Mouse (Mus musculus): ENCODE measurements at regions not wholly inside any gene's neighbourhood (a gene's known extent, or its start where the extent isn't known, plus 50 kb on each side); places are given as distances from the start of the nearest gene placed in this dataset.
"Not testable (repeated sequence)": the region's sequence is repeated elsewhere in the genome, so short reads cannot be mapped to it uniquely, and the experiment has no call there.

DNA sequence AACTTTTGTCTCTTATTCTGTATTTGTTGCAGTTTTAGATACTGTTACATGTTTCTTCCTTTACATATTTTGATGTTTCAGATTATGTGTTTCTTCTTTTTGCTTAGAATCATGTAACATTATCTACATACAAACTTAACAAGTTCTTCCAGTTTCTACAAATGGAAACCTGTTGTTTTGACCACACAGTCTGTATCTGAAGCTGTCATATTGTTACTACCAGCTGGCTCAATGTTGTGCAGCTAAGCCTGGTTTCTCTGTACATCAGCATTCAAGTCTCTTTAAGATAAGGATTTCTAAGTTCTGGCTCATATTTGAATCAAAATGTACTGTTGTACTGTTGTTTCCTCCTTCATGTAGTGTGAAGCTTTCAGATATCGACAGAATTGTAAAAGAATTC, 65.4 kb upstream of the Vps41 start:
- no peak overlapping the region for H3K9ac ChIP-seq
- no peak overlapping the region for H3K27ac ChIP-seq
- H3K36me3 ChIP-seq: no peaks in the 10 kb centered on the region
- no peak overlapping the region for H3K4me3 ChIP-seq
- 91% methylated on average over 1 of the region's 1 CpGs for WGBS
- H3K4me1 ChIP-seq: no peaks in the 10 kb centered on the region
- H3K27me3 ChIP-seq: no peaks in the 10 kb centered on the region
- no peak overlapping the region for H3K4me2 ChIP-seq (replicated peaks)
- no peak for ATAC-seq (ENCODE audit: low FRiP score)
- H3K9me3 ChIP-seq (replicated peaks): no peaks in the 10 kb centered on the region

DNA sequence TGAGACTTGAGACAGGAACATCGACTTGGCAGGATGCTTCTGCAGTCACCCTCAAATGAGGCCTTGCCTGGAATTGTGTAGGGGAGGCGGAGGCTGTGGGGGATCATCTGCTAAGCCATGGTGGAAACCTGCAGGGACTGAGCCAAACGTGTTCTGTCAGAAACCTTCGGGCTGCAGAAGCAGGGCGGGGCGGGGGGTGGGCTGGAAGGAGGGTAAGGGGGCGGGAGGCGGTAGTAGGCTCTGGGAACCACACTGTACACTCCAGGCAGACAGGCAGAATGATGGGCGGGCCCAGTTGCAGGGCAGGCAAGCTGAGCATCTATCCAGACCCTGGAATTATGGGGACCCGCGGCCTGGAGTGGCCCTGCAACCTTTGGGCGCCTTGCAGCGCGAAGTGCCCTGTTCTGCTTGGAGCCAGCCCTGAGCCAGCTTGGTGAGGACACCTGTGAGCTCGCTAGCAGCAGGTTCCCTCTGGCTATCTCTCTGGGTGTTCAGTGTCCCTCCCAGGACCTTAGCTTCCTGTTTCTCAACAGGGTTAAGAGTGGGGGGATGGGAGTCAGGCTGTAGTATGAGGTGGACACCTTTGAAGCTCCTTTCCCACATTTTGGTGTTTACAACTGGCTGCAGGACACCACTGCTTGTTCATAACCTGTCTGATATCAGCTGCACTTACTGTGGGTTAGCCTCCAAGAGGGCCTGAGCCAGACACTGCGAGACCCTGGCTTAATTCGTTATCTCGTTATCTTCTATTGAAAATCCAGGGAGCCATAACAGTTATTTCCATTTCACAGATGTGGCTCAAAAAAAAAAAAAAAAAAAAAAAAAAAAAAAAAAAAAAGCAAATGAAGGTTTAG, 102.1 kb upstream of the Vps41 start:
- 23% methylated on average over 18 of the region's 18 CpGs for WGBS
- H3K4me2 ChIP-seq (replicated peaks): peak overlapping the region; percentile 39
- H3K36me3 ChIP-seq: no peaks in the 10 kb centered on the region
- H3K27me3 ChIP-seq: no peaks in the 10 kb centered on the region
- H3K9ac ChIP-seq: no peak overlapping the region
- H3K27ac ChIP-seq: no peak overlapping the region
- H3K9me3 ChIP-seq (replicated peaks): no peaks in the 10 kb centered on the region
- no peak overlapping the region for H3K4me3 ChIP-seq
- peaks cover 5% of the 10 kb centered on the region; the same call in 1 of the 2 replicates for H3K4me1 ChIP-seq
- ATAC-seq (ENCODE audit: low FRiP score): peak; percentile 82

DNA sequence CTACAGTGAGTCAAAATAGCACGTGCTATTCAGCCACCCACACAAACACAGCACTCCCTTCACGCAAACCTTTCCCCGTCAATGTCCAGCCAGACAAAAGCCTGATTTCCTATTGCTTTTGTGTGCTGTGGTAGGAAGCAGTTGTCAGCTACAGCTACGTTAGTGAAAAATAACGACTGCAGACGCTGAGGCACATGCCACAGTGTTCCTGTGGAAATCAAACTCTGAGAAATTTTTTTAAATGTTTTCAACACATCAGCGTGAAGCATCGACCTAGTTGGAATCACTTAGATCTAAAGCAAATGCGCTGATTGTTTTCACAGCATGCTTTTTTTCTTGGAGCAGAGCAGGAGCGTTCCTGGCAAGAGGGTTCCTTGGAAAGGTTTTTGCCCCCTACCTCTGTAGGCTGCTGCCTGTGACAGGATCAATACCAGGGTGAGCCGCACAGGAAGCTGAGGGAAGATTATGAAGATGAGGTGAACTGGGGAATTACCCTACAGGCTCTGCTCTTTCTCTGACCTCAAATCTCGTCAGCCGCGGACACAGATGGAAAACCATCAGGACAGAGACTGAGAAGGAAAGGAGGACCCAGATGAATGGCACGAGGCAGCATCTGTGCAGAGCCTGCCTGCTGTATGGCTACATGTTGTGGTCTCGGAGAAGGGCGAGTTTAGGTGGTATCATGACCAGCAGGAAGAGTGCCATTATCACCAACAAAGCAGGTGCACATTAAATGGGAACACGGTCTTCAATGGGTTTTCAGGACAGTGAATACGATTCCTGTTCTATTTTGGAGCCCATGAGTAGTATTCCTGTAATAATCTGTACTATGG, 136.2 kb upstream of the Vps41 start:
- no peaks in the 10 kb centered on the region for H3K36me3 ChIP-seq
- no peaks in the 10 kb centered on the region for H3K27me3 ChIP-seq
- no peak overlapping the region for H3K27ac ChIP-seq
- H3K4me1 ChIP-seq: peaks cover 4% of the 10 kb centered on the region; the same call in 1 of the 2 replicates
- peak overlapping the region; percentile 26; the same call in 1 of the 2 replicates for H3K4me2 ChIP-seq (replicated peaks)
- WGBS: 39% methylated on average over 19 of the region's 19 CpGs
- H3K9ac ChIP-seq: no peak overlapping the region; the same call in 1 of the 2 replicates
- peak; percentile 35 for ATAC-seq (ENCODE audit: low FRiP score)
- H3K9me3 ChIP-seq (replicated peaks): no peaks in the 10 kb centered on the region
- no peak overlapping the region for H3K4me3 ChIP-seq

DNA sequence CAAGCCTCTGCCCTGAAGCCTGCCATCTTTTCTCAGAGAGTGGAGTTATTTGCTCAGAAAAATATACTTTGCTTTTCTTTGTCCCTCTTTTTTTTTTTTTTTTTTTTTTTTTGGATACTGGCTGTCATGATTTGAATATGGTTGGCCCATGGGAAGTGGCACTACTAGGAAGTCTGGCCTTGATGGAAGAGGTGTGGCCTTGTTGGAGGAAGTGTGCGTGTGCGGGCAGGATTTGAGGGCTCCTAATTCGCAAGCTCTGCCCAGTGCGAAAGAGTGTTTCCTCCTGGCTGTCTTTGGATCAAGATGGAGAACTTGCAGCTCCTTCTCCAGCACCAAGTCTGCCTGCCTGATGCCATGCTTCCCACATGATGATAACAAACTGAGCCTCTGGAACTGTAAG, 141.1 kb upstream of the Vps41 start:
- Histone ChIP-seq H3K4me1 (peaks cover 6% of the 10 kb centered on the region; the same call in 1 of the 2 replicates), H3K9ac (no peak overlapping the region), H3K36me3 (no peaks in the 10 kb centered on the region), H3K4me3 (no peak overlapping the region), H3K9me3 (replicated peaks) (no peaks in the 10 kb centered on the region), H3K27ac (no peak overlapping the region), H3K4me2 (replicated peaks) (no peak overlapping the region), H3K27me3 (no peaks in the 10 kb centered on the region)
- WGBS: 65% methylated on average over 4 of the region's 4 CpGs
- ATAC-seq (ENCODE audit: low FRiP score): no peak

DNA sequence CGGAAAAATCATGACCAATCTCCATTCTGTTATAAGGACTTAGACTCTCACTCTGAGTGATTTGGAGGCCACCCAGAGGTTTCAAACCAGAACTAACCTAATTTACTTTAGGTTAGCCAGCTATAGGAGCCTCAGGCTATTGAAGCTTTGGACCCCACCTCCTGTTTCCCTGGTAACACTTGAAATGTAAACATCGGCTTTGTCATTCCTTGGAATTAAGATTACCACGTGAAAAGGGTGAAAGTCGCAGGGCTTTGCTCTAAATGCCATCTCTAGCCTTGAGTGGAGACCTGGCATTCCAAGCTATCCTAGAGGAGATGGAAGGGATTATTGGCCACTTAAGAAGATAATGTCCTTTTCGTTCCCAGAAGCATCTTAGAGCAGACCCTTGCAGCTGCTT, 141.5 kb upstream of the Vps41 start:
- ATAC-seq (ENCODE audit: low FRiP score): peak; percentile 67; the same call in 1 of the 2 replicates

DNA sequence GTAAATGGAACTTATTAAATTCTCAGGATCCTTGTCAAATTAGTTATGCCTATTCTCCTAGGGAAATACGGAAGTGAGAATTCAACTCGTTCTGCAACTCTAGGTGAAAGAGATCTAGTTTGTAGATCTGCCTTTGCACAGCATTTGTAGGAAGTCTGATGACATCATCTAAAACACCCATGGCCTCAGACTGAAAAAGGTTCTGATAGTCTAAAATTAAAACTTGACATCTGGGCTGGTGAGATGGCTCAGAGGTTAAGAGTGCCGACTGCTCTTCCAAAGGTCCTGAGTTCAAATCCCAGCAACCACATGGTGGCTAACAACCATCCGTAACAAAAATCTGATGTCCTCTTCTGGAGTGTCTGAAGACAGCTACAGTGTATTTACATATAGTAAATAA, 144.5 kb upstream of the Pou6f2 start:
- H3K4me2 ChIP-seq (replicated peaks); H3K9ac ChIP-seq; H3K4me3 ChIP-seq; H3K9me3 ChIP-seq (replicated peaks); H3K4me1 ChIP-seq; H3K27ac ChIP-seq; ATAC-seq (ENCODE audit: low FRiP score); H3K27me3 ChIP-seq; H3K36me3 ChIP-seq: not testable (repeated sequence)
- 92% methylated on average over 4 of the region's 4 CpGs for WGBS

More for the DNA sequence above, 141.5 kb upstream of the Vps41 start:
- 15% methylated on average over 5 of the region's 5 CpGs for WGBS
- H3K36me3 ChIP-seq: no peaks in the 10 kb centered on the region
- no peak overlapping the region for H3K4me2 ChIP-seq (replicated peaks)
- no peak overlapping the region for H3K4me3 ChIP-seq
- no peak overlapping the region for H3K9ac ChIP-seq
- H3K4me1 ChIP-seq: 0 out of 2 replicates have a peak, but pooled peaks cover 3% of the 10 kb centered on the region
- H3K27ac ChIP-seq: no peak overlapping the region
- H3K9me3 ChIP-seq (replicated peaks): no peaks in the 10 kb centered on the region
- H3K27me3 ChIP-seq: no peaks in the 10 kb centered on the region

DNA sequence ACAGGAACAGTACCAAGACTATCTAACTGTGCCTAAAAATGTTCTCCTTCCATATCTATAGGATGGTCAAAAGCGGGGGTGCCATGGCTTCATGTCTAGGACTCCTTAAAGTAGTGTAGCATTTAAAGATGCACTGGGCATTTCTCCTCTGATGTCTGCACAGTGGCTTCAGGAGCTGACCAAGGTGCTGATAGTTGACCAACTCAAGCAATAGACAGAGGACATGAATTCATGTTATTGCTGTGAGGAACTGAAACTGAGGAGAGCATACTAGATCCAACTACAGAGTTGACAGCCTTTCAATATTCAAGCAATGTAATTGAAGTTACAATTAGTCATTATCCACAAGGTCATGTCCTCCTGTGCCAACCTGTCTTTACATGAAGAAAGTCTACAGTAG, 133.0 kb upstream of the Pou6f2 start:
- no peak overlapping the region for H3K27ac ChIP-seq
- H3K9me3 ChIP-seq (replicated peaks): no peaks in the 10 kb centered on the region
- no peak overlapping the region for H3K4me2 ChIP-seq (replicated peaks)
- ATAC-seq (ENCODE audit: low FRiP score): no peak
- H3K27me3 ChIP-seq: no peaks in the 10 kb centered on the region
- no peaks in the 10 kb centered on the region for H3K36me3 ChIP-seq
- WGBS: 67% methylated on average over 1 of the region's 1 CpGs
- H3K9ac ChIP-seq: no peak overlapping the region
- no peak overlapping the region for H3K4me3 ChIP-seq
- H3K4me1 ChIP-seq: no peaks in the 10 kb centered on the region

DNA sequence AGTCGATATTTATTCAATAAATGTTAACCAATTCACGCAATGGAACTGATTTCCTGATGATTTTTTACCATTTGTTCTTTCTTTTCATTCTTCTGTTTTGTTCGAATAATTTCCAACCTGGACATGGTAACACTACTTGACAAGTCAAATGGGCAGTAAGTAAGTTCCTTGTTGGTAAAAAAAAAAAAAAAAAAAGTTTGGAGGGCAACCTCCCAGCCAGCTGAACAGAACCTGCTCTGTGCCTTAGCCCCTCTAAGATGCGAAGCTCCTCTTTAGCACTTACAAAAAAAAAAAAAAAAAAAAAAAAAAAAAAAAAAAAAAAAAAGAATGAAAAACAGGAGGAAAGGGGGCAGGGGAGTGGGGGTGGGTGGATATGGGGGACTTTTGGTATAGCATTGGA, 100.7 kb upstream of the Pou6f2 start:
- ATAC-seq (ENCODE audit: low FRiP score): no peak
- no peaks in the 10 kb centered on the region for H3K36me3 ChIP-seq
- WGBS: 18% methylated on average over 4 of the region's 4 CpGs

DNA sequence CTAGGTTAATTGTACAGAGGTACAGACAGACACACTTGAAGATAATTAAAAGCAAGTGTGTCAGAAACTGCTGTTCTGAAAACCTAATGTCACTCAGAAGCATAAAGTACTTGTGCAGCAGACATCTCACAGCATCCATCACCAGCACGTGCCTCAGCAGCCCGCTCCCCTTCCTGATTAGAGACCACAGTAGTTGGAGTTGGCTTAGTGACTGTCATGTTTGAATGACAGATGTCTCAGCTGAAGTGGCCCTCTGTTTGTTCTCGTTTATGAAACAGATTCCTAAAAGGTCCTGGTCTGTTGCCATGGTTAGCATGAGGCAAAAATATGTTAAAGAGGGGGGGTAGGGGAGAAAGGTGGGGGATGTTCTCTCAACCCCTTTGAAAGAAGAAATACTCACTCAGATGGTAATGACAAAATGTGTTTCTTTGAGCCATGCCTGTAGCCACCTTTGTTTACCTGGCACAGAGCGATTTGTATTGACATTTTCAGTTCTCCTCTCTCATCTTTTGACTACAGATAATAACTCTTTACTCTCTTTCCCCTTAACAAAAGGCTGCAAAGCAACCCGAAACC, 100.2 kb upstream of the Pou6f2 start:
- Histone ChIP-seq H3K36me3 (no peaks in the 10 kb centered on the region), H3K4me2 (replicated peaks) (peak overlapping the region; percentile 41), H3K4me3 (0 out of 2 replicates have a peak overlapping the region, but pooled peaks have one; percentile 7), H3K27ac (peak overlapping the region; percentile 23; the same call in 1 of the 2 replicates), H3K9me3 (replicated peaks) (peaks cover 7% of the 10 kb centered on the region; the same call in 1 of the 2 replicates), H3K9ac (no peak overlapping the region), H3K4me1 (peaks cover 8% of the 10 kb centered on the region; the same call in 1 of the 2 replicates), H3K27me3 (no peaks in the 10 kb centered on the region)
- 10% methylated on average over 5 of the region's 5 CpGs for WGBS
- ATAC-seq (ENCODE audit: low FRiP score): peak; percentile 50

More for the DNA sequence above, 100.7 kb upstream of the Pou6f2 start:
- H3K4me3 ChIP-seq: 0 out of 2 replicates have a peak overlapping the region, but pooled peaks have one; percentile 7
- H3K9ac ChIP-seq: no peak overlapping the region
- H3K9me3 ChIP-seq (replicated peaks): peaks cover 7% of the 10 kb centered on the region; the same call in 1 of the 2 replicates
- H3K27ac ChIP-seq: peak overlapping the region; percentile 23; the same call in 1 of the 2 replicates
- H3K27me3 ChIP-seq: no peaks in the 10 kb centered on the region
- H3K4me2 ChIP-seq (replicated peaks): peak overlapping the region; percentile 41
- peaks cover 8% of the 10 kb centered on the region; the same call in 1 of the 2 replicates for H3K4me1 ChIP-seq

DNA sequence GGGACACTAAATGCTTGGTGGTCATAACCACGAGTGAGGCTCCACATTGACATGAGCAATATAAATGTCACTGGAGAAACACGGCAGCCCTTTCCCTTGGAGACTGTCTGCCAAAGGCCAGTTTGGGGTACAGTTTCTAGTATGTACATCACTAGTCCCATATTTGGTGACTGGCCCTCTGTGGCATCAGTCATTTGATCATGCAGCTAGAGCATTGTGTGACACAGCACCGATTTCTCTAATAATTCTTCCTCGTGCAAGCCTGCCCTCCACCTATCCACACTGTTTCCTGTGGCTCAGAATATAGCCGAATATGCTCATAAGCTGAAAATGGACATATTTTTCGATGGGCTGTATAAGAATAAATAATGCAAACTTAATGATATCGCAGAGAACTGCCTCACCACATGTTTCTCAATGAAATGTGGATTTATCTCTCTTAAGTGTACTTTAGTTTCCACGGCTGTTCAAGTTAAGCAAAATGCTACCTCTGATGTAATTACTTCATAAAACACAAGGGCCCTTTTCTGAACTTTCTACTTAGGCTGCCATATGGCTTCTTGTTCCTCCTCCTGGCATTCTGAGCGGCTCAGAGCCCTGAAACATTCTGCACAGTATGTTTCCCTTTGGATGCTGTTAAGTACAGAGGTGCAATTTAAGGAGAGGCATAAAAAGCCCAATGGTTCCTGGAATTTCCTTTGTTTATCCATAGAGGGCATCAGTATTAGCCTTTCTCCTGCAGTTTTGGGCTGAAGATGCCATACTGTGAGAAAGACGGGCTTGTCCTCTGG, 97.7 kb upstream of the Pou6f2 start:
- no peak overlapping the region for H3K9ac ChIP-seq
- H3K9me3 ChIP-seq (replicated peaks): no peaks in the 10 kb centered on the region
- no peak overlapping the region for H3K4me3 ChIP-seq
- no peaks in the 10 kb centered on the region for H3K27me3 ChIP-seq
- WGBS: 72% methylated on average over 10 of the region's 10 CpGs
- peaks cover 8% of the 10 kb centered on the region; the same call in 1 of the 2 replicates for H3K4me1 ChIP-seq
- no peaks in the 10 kb centered on the region for H3K36me3 ChIP-seq
- no peak overlapping the region for H3K4me2 ChIP-seq (replicated peaks)
- no peak overlapping the region for H3K27ac ChIP-seq
- ATAC-seq (ENCODE audit: low FRiP score): no peak

DNA sequence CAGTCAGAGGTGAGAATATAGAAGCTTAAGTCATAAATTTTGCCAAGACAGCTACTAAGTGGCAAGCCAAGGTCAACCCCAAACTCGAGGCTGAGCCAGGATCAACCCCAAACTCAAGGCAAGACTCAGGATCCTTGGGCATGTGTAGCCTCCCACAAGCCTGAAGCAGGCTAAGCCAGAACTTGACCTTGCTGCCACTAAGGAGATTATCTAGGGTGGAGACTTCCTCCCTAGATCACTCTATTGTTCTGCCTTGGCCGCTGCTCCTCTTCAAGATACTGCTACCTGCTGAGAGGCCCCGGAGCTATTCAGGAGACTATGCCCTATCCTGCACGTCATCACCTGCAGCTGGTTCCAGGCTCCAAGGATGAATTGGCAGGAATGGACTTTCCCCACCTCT, 88.3 kb upstream of the Pou6f2 start:
- H3K4me1 ChIP-seq; H3K9me3 ChIP-seq (replicated peaks); H3K4me2 ChIP-seq (replicated peaks); H3K36me3 ChIP-seq; H3K9ac ChIP-seq; H3K27me3 ChIP-seq; H3K4me3 ChIP-seq; H3K27ac ChIP-seq; ATAC-seq (ENCODE audit: low FRiP score): not testable (repeated sequence)
- whole genome bisulfite sequencing: 36% methylated on average over 4 of the region's 4 CpGs

All from hindbrain, embryonic 12.5 days (tissue).